Mouse (Mus musculus): ENCODE measurements around the gene Ankra2.

DNA sequence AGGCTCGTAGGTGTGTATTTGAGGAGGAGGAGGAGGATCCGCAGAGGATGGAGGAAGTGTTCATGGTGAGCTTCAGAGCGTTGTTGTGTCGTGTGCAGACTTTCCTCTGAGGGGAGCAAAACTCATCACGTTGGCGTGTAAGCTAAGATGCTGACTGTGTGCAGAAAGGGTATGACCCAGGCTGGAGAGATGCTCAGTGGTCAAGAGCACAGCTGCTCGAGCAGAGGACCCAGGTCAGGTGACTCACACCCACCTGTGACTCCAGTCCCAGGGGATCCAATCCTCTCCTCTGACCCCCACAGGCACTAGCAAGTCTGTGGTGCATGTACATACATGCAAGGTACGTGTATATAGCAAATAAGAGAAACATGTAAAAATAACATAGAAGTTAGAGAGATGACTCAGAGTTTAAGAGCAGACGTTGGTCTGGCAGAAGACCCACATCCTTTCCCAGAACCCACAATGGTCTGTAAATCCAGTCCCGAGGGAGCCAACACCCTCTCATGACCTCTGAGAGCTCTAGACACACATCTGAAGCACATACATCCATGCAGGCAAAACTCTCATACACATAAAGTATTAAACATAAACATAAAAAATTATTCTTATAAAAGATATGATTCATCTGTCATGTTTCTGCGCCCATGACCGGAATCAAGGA, 18.2 kb downstream of the Ankra2 start:
- TF ChIP-seq CTCF (IDR thresholded peaks at IDR 0.05; ENCODE audit: low read depth, low read length) (no peak), POLR2A (IDR thresholded peaks at IDR 0.05; ENCODE audit: borderline replicate concordance, low read depth, low read length) (no peak)

Data from bone marrow macrophage, adult 2 months (primary cell).